Mouse (Mus musculus): ENCODE results near the gene Ptpra. TPM values are rescaled to one million over a fixed set of nuclear protein-coding genes. Genes with fewer than 3 reads are reported as not detected.
A peak's percentile ranks its signal among the peaks of the same experiment; 100 is the strongest.

Ptpra gene
- total RNA-seq, 2 experiments from 2014 or later = 105 to 131 TPM

DNA sequence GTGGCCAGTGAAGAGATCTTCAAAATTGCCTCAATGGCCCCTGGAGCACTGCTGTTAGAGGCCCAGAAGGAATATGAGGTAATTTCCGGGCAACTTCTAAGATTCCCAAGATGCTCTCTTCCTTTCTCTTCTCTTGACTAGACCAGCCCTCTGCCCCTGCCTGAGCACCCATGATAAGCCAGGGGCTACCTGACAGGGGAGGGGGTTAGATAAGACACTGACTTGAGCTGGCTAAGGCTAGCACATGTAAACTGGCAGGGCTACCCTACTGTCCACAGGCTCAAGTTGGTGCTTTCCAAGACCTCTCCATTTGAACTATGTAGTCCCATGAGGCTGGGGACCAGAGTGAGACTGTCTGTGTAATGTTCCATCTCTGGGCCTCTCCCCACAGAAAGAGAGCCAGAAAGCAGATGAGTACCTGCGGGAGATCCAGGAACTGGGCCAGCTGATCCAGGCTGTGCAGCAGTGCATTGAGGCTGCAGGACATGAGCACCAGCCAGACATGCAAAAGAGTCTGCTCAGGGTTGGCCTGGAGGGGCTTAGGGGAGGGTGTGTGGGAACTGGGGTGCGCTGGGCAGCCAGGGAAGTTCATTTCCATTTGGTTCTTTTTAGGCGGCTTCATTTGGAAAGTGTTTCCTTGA lies 10.1 kb upstream of the Ptpra start:
- DNase-seq (ENCODE audit: low spot score in 2 of 2) = no peak

DNA sequence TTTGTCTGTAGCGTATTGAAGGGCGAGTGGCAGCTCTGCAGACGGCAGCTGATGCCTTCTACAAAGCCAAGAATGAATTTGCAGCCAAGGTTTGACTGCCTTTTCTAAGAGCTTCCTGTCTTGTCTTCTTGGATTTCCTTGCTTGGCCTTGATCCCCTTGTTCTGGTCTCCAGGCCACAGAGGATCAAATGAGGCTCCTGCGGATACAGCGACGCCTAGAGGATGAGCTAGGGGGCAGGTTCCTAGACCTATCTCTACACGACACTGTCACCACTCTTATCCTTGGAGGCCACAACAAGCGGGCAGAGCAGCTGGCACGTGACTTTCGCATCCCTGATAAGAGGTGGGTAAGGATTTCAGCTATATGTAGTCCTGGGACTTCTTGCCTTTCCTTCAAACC lies 7.9 kb upstream of the Ptpra start:
- DNase-seq (ENCODE audit: low spot score in 2 of 2) = no peak

DNA sequence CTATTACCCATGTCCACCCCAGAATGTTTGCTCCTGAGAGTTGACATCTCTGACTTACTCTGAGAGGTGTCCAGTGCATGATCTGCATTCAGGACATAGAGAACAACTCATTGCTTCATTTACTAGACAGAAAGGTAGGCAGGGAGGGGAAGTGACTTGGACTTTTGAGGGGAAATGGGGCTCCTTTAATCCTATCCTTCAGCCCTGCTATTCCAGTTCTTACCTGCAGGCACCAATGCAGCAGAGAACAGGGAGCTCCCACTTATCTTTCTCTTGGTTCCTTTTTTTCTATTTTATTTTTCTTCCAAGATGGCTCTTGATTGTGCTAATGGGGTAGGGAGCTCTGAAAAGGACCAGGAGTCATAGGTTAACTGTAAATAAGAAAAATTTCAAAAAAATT lies 1.6 kb upstream of the Ptpra start:
- no peak for DNase-seq (ENCODE audit: low spot score in 2 of 2)

DNA sequence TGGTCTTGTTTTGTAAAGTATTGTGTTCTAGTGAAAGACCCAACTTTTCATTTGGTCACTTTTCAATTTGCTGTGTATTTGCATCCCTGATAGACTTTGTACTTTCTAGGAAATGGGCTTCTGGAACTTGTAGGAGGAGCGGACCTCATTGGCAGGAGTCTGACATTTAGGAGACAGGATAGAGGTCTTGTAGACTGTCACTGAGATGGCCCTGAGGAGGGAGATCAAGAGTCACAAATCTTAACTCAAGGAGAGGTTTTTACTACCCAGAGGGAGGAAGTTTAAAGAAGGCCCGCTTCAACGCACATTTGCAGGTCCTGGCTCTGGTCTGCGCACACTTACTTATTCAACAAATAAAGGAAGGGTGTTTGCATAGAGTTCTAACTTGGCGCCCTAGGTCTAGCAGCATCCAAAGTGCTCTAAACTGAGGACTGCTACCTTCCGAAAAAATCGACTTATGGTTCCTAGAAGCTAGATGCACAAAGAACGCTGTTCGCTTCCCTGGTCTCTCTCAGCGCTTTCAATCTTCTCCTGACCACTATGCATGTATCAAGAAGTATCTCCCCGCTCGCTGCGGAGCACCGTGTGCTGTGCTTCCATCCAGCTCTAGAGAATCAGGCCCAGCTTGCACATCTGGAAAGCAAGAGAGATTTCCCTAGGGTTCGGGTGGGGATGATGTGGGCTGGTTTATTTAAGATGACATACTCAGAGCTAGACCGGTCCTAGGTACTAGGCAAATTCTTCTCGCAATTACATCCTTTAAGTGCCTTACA lies 871 bp upstream of the Ptpra start:
- DNase-seq (ENCODE audit: low spot score in 2 of 2) = no peak

DNA sequence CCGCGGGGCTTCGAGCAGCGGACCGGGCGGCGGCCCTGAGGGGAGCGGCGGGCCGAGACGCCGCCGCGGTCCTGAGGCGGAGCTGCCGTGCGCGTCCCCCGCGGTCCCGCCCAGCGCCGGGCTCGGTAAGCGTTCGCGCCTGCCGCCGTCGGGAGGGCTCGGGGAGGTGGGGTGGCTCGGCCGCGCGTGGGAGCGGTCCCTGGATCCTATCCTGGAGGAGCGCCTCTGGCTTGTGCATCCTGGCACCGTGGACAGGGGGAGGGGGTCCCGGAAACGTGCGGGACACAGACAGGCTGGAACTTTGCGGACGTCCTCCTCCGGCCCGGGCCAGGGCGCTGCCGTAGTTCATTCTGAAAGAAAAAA lies 337 bp downstream of the Ptpra start:
- DNase-seq (ENCODE audit: low spot score in 2 of 2) = peak; percentile 78 to 82

DNA sequence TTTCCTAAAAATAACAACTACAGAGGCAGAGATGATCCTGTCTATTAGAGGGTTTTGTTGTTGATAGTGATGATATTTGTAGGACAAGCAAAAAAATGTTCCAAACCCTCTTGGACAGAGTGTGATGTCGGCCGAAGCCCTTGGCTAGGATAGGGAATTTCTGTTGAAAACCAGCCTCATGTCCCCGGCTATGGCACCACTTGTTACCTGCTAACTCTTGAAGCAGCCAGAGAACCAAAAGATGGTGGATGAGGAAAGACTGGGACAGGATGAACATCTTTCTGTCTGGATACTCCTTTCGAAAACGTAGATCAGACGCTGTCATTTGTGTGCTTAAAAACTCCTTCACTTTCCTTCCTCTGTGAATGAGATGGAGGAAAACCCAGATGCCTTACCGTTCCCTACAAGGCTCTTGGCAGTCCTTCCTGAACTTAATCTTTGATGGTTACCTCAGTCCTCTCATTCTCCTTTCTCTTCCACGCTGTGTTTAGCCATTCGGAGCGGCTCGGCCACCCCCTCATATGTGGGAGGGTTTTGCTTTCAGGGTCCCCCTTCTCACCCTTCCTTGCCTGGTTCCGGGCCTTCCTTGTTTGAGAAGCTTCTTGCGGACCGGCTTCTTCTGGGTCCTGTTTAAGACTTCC lies 1.1 kb downstream of the Ptpra start:
- no peak for DNase-seq (ENCODE audit: low spot score in 2 of 2)

DNA sequence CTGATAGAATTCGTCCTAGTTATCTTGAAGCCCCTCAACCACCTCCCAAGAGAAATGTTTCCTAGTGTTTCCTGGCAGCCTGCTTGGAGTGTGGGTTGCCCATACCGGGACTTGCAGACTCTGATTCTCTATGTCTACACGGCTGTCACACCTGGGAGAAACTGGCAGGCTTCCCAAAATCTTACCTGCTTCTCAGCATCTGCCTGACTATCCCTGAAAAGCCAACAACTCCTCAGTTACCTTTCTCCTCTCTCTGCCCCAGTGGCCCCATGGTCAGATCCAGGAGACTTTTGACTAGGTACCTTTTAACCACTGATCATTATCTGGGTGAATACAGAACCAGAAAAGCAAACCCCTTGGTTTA lies 1.6 kb downstream of the Ptpra start:
- no peak for DNase-seq (ENCODE audit: low spot score in 2 of 2)

DNA sequence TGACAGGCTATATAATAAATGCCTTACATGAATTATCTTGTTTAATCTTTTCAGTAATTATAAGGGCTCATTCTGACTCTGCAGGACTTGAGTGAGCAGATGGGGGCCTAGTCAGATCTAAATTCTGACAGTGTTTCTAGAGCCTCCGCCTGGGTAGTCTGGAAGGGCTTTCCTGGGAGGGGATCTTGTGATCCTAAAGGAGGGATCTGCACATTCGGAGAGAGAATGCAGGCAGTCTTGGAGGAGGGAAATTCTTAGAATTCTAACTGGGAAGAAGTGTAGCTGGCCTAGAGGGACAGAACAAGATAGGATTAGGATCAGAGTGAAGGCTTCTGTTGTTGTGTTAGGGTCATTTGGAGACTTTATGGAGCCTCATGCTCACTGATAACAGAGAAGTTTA lies 2.2 kb downstream of the Ptpra start:
- DNase-seq (ENCODE audit: low spot score in 2 of 2) = no peak

DNA sequence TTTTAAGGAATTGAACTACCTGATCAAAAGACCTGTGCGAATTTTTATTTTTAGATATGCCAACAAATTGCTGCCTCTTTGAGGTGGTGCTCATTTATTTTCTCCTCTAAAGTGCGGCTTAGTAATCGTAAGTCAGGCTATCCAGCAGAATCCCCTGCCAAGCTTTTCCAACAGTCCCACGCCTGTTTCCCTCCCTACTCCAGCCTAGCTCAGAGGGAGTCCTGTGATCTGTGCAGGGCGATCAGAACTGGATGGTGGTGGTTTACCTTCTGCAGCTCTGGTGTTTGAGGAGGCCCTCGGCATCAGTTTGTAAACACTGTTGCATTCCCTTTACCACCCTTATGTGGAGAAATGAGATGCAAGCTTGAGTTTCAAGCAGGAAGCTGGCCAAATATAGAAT lies 3.3 kb downstream of the Ptpra start:
- DNase-seq (ENCODE audit: low spot score in 2 of 2) = no peak

DNA sequence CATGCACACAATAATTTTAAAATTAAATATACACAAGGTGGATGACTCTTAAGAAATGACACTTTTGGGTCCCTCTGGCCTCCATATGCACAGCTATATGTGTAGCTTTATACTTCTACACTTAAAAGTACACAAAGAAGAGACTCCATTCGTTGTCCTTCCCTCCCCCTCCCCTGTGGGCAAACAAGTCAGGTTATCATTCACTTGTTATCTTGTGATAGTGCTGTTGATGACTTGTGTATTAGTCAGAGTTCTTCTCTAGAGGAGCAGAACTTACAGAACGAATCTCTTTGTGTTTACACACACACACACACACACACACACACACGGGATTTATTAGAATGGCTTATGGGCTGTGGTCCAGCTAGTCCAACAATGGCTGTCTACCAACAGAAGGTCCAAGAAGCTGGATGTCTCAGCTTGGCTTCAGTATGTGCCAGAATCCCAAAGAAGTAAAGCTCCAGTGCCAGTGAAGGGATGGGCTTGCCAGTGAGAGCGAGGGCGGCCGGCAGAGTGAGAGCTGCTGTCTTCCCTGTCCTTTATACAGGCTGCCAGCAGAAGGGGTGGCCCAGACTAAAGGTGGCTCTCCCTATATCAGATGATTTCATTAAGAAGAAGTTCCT lies 4.8 kb downstream of the Ptpra start:
- DNase-seq (ENCODE audit: low spot score in 2 of 2) = no peak

DNA sequence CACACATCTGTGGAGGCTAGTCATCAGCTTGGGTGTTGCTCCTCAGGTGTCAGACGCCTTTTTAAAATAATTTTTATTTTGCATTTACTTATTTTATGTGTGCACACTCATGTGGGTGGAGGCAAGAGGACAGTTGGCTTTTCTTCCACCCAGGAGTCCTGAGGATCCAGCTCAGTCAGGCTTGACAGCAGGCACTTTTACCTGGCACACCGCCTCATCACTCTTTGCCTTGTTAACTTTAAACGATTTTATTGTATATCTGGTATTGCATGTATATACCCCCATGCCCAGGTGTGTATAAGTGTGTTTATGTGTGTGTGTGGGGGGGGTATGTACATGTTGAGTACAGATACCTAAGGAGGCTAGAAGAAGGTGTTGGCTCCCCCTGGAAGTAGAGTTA lies 7.8 kb downstream of the Ptpra start:
- no peak for DNase-seq (ENCODE audit: low spot score in 2 of 2)

DNA sequence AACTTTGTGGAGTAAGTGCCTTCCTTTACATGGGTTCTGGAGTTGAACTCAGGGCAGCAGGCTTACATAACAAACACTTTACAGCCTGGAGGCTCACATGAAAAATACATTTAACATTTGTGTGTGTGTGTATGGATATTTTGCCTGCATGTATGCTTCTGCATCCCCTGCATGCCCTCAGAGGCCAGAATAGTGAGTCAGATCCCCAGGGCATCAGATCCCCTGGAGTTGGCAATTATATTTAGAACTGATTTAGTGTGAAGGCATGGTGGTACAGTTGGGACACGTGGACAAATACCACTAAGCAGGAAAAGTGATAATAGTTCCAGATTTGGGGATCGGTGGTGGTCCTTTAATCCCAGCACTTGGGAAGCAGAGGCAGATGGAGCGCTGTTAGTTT lies 9.5 kb downstream of the Ptpra start:
- no peak for DNase-seq (ENCODE audit: low spot score in 2 of 2)

DNA sequence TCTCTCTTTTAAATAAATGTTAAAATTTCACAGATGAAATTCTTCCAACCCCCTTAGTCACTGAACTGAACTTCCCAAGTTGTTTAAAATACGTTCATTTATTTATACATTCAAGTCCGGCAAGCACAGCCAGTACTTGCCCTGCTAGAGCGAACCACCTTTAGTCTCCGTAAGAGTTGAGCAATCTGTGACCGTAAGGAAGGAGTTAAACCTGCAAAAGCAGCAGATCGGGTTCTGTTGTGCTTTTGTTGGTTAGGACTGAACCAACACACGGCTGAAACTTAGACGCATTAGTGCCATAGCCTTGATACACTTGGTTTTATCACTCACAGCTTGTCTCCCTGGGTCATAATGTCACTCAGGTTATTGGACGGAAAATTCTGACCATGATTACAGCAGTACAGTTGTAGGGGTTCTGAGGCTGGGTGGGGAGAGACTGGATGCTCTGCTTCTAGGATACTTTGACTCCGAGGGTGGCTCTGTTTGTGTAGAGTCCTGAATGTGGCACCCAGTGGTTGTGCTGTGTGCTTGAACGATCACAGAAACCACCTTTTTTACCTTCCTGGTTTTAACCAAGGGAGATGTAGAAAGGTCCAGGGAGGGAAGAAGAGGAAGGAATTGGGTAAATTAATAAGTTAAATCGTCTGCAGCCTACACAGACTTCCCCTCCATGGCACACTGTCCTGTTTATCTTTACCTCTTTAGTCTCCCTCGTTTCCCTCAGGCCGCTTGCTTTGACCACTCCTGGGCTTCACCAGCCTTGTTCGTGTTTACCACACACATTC lies 11.4 kb downstream of the Ptpra start:
- no peak for DNase-seq (ENCODE audit: low spot score in 2 of 2)

DNA sequence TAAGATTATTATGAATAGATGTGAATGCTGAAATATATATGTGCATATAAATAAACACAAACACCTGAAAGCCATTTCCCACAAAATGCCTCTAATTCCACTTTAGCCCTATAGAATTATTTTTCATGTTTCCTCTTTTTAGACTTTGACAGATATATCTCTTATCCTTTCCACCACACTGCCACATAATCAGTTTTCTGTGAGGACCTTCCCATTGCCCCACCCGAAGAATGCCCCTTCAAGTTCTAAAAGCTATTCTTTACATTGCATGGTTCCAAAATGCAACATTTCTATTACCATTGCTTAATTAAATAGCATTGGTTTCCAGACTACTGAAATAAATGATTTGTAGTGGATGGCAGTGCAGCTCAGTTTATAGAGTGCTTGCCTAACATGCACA lies 16.4 kb downstream of the Ptpra start:
- DNase-seq (ENCODE audit: low spot score in 2 of 2) = no peak

DNA sequence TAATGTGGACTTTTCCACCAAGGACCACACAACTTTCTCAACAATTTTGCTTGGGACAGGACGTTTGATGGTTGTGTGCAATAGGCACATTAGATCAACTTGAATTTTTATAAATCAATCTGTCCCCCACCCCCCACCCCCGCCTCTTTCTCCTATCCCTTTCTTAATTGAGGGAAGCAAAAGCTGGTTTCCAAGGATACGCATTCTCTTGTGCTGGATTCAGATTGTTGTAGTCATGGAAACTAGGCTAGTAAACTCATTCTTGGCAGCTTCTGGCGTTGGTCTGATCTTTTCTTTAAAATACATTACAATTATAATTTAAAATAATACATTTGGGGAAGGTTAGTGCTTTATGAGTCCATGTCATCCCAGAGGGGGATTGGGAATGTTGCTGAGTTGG lies 19.3 kb downstream of the Ptpra start:
- no peak for DNase-seq (ENCODE audit: low spot score in 2 of 2)

DNA sequence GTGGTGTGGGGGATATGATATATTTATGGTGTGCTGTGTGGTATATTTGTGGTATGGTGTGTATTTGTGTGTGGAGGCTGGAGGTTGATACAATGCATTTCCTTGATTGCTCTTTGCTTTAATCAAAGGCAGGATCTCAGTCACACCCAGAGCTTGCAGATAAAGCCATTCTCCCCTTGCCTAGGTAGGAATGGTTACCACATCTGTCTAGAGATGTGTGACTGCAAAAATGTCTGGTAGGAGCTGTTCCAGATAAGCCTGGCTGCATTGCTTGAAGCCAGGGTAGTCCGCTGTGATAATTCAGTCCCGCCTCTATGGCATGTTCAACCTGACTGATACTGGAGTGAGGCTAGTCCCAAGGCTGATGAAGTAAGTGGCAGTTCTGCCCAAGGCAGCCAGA lies 19.9 kb downstream of the Ptpra start:
- DNase-seq (ENCODE audit: low spot score in 2 of 2) = no peak

DNA sequence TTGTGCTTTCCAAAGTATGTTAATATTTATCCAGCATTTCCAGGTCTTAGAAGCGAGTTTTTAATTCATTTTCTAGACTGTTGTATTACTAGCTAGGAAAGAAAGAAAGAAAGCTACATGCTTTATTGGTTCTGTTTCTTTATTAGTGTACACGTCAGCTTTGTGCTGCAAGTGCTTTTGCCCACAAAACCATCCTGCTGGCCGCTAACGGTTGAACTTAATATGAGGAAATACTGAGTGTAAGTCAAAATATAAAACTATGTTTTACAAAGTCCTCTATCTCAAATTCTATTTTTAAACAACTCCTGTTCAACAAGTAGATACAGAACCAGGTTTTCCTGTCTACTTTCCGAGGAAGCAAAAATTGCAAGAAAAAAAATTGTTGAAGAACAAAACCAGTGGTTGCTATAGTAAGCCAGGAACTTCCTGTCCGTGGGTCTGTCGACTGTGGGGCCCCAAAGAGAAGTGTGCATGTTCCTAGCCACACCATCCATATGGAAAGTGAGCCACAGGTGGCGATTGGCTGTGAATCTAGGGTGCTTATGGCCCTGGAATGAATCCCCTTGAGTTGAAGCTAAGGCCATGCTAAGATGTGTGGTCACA lies 22.9 kb downstream of the Ptpra start:
- DNase-seq (ENCODE audit: low spot score in 2 of 2) = no peak

DNA sequence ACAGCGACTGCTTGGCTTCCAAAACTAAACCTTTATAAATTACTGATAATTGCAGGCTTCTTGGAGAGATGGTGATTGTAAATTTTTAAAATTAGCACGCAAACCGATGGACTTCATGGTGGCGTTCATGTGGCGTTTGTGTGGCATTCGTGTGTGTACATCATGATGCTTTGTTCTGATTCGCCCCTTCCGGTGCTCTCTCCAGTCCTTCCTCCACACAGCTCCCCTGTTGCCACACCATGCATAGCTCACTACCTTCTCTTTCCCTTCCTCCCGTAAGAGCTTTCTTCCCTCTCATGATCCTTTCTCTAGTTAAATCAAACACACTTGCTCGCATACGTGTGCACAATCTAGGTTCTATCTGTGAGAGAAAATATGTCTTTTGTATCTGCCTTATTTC lies 25.7 kb downstream of the Ptpra start:
- DNase-seq (ENCODE audit: low spot score in 2 of 2) = no peak

DNA sequence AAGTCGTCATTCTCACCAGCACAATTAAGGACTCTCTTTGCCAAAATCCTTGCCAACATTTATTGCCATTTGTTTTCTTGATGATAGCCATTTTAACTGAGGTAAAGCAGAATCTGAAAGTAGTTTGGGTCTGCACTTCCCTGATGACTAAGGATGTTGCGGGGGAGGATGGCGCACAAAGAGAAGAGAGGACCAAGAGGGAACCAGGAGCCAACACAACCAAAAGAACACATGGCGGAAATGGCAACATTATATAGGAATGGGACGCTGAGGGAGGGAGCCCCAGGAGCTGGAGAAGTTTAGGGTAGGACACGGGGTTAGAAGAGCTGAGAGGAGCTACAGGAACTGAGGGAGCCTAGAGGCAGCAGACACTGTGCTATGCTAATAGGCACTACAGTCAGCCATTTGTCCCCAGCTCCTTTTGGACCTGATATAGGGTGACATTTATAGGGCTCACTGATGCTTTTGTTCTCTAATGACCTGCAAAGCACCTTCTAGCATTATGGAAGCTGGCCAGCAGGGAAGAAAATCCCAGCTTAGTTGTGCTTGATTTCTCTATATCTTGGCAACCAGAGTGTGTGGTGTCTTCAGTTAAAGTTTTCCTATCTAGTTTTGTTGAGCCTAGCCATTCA lies 26.7 kb downstream of the Ptpra start:
- no peak for DNase-seq (ENCODE audit: low spot score in 2 of 2)

DNA sequence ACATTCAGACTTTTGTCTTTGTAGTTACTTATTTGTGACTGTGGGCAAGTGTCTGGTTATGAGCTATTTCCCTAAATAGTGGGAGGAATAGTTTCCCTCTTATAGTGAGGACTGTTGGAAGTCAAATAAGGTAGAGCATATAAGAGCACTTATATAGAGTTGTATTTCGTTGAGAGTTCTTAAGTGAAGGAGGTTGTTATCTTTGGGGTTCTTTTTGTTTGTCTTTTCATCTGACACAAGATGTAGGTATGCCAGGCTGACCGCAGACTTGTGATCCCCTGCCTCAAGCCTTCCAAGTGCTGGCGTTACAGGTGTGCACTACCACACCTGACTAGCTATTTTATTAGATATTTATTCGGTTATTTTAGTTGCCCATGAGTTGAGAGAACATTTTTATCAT lies 32.1 kb downstream of the Ptpra start:
- no peak for DNase-seq (ENCODE audit: low spot score in 2 of 2)

DNA sequence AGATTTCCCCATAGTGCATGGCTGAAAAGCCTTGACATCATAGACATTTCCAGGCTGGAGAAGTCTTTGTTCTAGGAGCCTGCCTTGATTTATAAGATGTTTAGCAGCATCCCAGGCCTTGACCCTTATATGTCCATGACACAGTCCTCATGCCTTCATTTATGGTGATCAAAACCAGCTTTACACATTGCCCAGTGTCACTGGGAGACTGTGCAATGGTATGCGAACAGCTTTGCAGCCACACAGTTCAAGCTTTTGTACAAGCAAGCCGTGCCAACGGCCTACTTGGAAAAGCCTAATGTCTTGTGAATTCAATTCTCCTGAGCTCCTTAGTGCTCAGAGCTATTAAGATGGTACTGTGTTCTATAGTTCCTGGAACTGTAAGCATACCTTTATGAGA lies 32.6 kb downstream of the Ptpra start:
- no peak for DNase-seq (ENCODE audit: low spot score in 2 of 2)

All from adrenal gland, adult 18-20 months (tissue).